Mouse (Mus musculus) mesoderm, embryonic 11.5 days (tissue): ENCODE results near the gene Psg25.
"Not testable (repeated sequence)": the region's sequence is repeated elsewhere in the genome, so short reads cannot be mapped to it uniquely, and the experiment has no call there.

Experiments used
- DNase-seq: peaks from one replicate; pipeline ENCODE4 v3.0.0-alpha.2; 2012; ENCODE audit warnings: low read depth, low spot score

Psg25 gene

GRCm38 (mm10) chr7:18532169-18532568 lies at the start of gene Psg25:
Psg25 (minus strand) TSS chr7:18532269.
- DNase-seq = no peak

- no peak for DNase-seq
These were observed 35.1 kb upstream of the Psg25 start, which contains the start of gene Psg27 for GRCm38 (mm10) chr7:18567205-18567604. Psg27 (minus strand) TSS chr7:18567305.

GRCm38 (mm10) chr7:18559850-18560249 lies 27.8 kb upstream of the Psg25 start:
- no peak for DNase-seq

- not testable (repeated sequence) for DNase-seq
These were observed 23.7 kb upstream of the Psg25 start for GRCm38 (mm10) chr7:18555751-18556150.

GRCm38 (mm10) chr7:18533420-18533819 lies 1.4 kb upstream of the Psg25 start:
- DNase-seq = no peak

- no peak for DNase-seq
These were observed 7.4 kb downstream of the Psg25 start for GRCm38 (mm10) chr7:18524668-18525067.

- not testable (repeated sequence) for DNase-seq
These were observed 19.2 kb downstream of the Psg25 start for GRCm38 (mm10) chr7:18512848-18513247.

GRCm38 (mm10) chr7:18512417-18512816 lies 19.7 kb downstream of the Psg25 start:
- DNase-seq = not testable (repeated sequence)

- peak; percentile 34 for DNase-seq
These were observed 20.6 kb downstream of the Psg25 start for GRCm38 (mm10) chr7:18511479-18511878.

- no peak for DNase-seq
These were observed 48.0 kb downstream of the Psg25 start, which contains the start of gene Psg26 for GRCm38 (mm10) chr7:18484077-18484476. Psg26 (minus strand) TSS chr7:18484177.
